Mouse (Mus musculus) myocyte (in vitro differentiated cells): ENCODE data around the gene Bcl6b.

Experiments
- POLR2A ChIP-seq: IDR thresholded peaks from one replicate; pipeline ENCODE4 v1.6.1; 2011; ENCODE audit warnings: low read depth, mild to moderate bottlenecking, control low read depth, moderate library complexity; ENCODE audit not compliant: insufficient read length
- SRF ChIP-seq: IDR thresholded peaks from one replicate; pipeline ENCODE4 v1.6.1; 2011; ENCODE audit warnings: low read depth; ENCODE audit not compliant: control insufficient read depth, insufficient read length
- TCF12 ChIP-seq: IDR thresholded peaks from one replicate; pipeline ENCODE4 v1.6.1; 2011; ENCODE audit warnings: mild to moderate bottlenecking, control low read depth; ENCODE audit not compliant: poor library complexity, insufficient read depth, severe bottlenecking
- TCF3 ChIP-seq: IDR thresholded peaks from one replicate; pipeline ENCODE4 v1.6.1; 2011; ENCODE audit warnings: low read depth, control low read depth; ENCODE audit not compliant: insufficient read length

DNA sequence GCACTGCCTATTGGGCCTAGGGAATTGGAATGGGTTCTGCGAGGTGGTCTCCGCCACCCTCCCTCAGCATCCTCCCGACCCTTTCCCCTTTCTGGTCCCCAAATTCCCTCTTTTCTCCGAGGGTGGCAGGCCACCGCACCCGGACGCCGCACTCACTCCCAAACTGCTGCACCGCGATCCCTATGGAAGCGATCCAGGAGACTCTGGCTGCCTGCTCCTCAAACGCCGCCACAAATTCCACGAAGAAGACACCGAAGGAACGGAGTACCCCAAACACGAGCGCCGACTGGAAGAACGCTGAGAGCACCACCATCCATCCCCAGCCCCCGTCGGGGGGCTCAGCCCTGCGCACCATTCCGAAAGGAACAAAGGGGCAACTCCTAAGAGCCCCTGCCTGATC, 9.3 kb downstream of the Bcl6b start:
- TF ChIP-seq TCF3 (no peak), POLR2A (no peak), SRF (no peak), TCF12 (no peak)
